Mouse (Mus musculus): ENCODE data around the gene Meis3. TPM values are rescaled to one million over a fixed set of nuclear protein-coding genes. Genes with fewer than 3 reads are reported as not detected.

Meis3 gene
- polyA plus RNA-seq, 1 experiment, result 21.6 TPM

GRCm38 (mm10) chr7:16208781-16209665 is 34.1 kb downstream of the Meis3 start:
- Histone ChIP-seq H3K4me3 (ENCODE audit: low read depth, low read length) (no peak overlapping the region), H3K36me3 (ENCODE audit: control insufficient read depth, insufficient read depth, low read length) (peaks cover 17% of the 10 kb centered on the region), H3K4me1 (ENCODE audit: control insufficient read depth, insufficient read depth, insufficient read length, low read length) (peaks cover 7% of the 10 kb centered on the region), H3K27me3 (ENCODE audit: control insufficient read depth, insufficient read depth, low read length) (no peaks in the 10 kb centered on the region), H3K27ac (ENCODE audit: insufficient read depth, low read depth, low read length) (no peak overlapping the region)
- TF ChIP-seq POLR2A (IDR thresholded peaks at IDR 0.05; ENCODE audit: low read depth, low read length), result no peak
- no peak for TF ChIP-seq CTCF (IDR thresholded peaks at IDR 0.05; ENCODE audit: extremely low read depth, insufficient read length, insufficient replicate concordance, low read depth, low read length)
- WGBS, result 74% methylated on average over 21 of the region's 21 CpGs

- TF ChIP-seq CTCF (IDR thresholded peaks at IDR 0.05; ENCODE audit: extremely low read depth, insufficient read length, insufficient replicate concordance, low read depth, low read length) (0 out of 2 replicates have a peak, but pooled peaks have one; percentile 14), POLR2A (IDR thresholded peaks at IDR 0.05; ENCODE audit: low read depth, low read length) (no peak)
- H3K27ac ChIP-seq (ENCODE audit: insufficient read depth, low read depth, low read length), result no peak overlapping the region
- WGBS, result 79% methylated on average over 12 of the region's 12 CpGs
- H3K36me3 ChIP-seq (ENCODE audit: control insufficient read depth, insufficient read depth, low read length), result peaks cover 26% of the 10 kb centered on the region
- H3K27me3 ChIP-seq (ENCODE audit: control insufficient read depth, insufficient read depth, low read length), result no peaks in the 10 kb centered on the region
- no peak overlapping the region for H3K4me3 ChIP-seq (ENCODE audit: low read depth, low read length)
- H3K4me1 ChIP-seq (ENCODE audit: control insufficient read depth, insufficient read depth, insufficient read length, low read length), result peaks cover 7% of the 10 kb centered on the region
Observed at GRCm38 (mm10) chr7:16210862-16211365, 36.0 kb downstream of the Meis3 start.

GRCm38 (mm10) chr7:16213196-16213595 is 38.3 kb downstream of the Meis3 start:
- Histone ChIP-seq H3K36me3 (ENCODE audit: control insufficient read depth, insufficient read depth, low read length) (peaks cover 36% of the 10 kb centered on the region), H3K27me3 (ENCODE audit: control insufficient read depth, insufficient read depth, low read length) (no peaks in the 10 kb centered on the region), H3K27ac (ENCODE audit: insufficient read depth, low read depth, low read length) (no peak overlapping the region), H3K4me1 (ENCODE audit: control insufficient read depth, insufficient read depth, insufficient read length, low read length) (peaks cover 3% of the 10 kb centered on the region), H3K4me3 (ENCODE audit: low read depth, low read length) (no peak overlapping the region)
- no peak for TF ChIP-seq POLR2A (IDR thresholded peaks at IDR 0.05; ENCODE audit: low read depth, low read length)
- no peak for TF ChIP-seq CTCF (IDR thresholded peaks at IDR 0.05; ENCODE audit: extremely low read depth, insufficient read length, insufficient replicate concordance, low read depth, low read length)
- WGBS, result 84% methylated on average over 6 of the region's 6 CpGs

- Histone ChIP-seq H3K36me3 (ENCODE audit: control insufficient read depth, insufficient read depth, low read length) (peaks cover 37% of the 10 kb centered on the region), H3K27me3 (ENCODE audit: control insufficient read depth, insufficient read depth, low read length) (no peaks in the 10 kb centered on the region), H3K4me1 (ENCODE audit: control insufficient read depth, insufficient read depth, insufficient read length, low read length) (no peaks in the 10 kb centered on the region; the same call in 1 of the 2 replicates), H3K27ac (ENCODE audit: insufficient read depth, low read depth, low read length) (no peak overlapping the region), H3K4me3 (ENCODE audit: low read depth, low read length) (no peak overlapping the region)
- 93% methylated on average over 9 of the region's 9 CpGs for WGBS
- TF ChIP-seq CTCF (IDR thresholded peaks at IDR 0.05; ENCODE audit: extremely low read depth, insufficient read length, insufficient replicate concordance, low read depth, low read length), result no peak
- no peak for TF ChIP-seq POLR2A (IDR thresholded peaks at IDR 0.05; ENCODE audit: low read depth, low read length)
Observed at GRCm38 (mm10) chr7:16213986-16214385, 39.1 kb downstream of the Meis3 start.

GRCm38 (mm10) chr7:16221582-16222272 is 46.8 kb downstream of the Meis3 start, which contains the start of gene Dhx34:
Gene Dhx34 (minus strand): TSS chr7:16222037.
- under 1% methylated on average over 34 of the region's 34 CpGs for WGBS
- H3K36me3 ChIP-seq (ENCODE audit: control insufficient read depth, insufficient read depth, low read length), result peaks cover 8% of the 10 kb centered on the region; the same call in 1 of the 2 replicates
- TF ChIP-seq POLR2A (IDR thresholded peaks at IDR 0.05; ENCODE audit: low read depth, low read length) (peak; percentile 85), CTCF (IDR thresholded peaks at IDR 0.05; ENCODE audit: extremely low read depth, insufficient read length, insufficient replicate concordance, low read depth, low read length) (peak; percentile 19; the same call in 1 of the 2 replicates)
- H3K27me3 ChIP-seq (ENCODE audit: control insufficient read depth, insufficient read depth, low read length), result no peaks in the 10 kb centered on the region
- H3K27ac ChIP-seq (ENCODE audit: insufficient read depth, low read depth, low read length), result peak within 1 kb of the TSS; percentile 65
- peak within 1 kb of the TSS; percentile 76 for H3K4me3 ChIP-seq (ENCODE audit: low read depth, low read length)
- no peaks in the 10 kb centered on the region for H3K4me1 ChIP-seq (ENCODE audit: control insufficient read depth, insufficient read depth, insufficient read length, low read length)

GRCm38 (mm10) chr7:16229869-16230268 is 55.0 kb downstream of the Meis3 start:
- H3K4me3 ChIP-seq (ENCODE audit: low read depth, low read length), result no peak overlapping the region
- H3K27me3 ChIP-seq (ENCODE audit: control insufficient read depth, insufficient read depth, low read length), result no peaks in the 10 kb centered on the region
- no peak for TF ChIP-seq POLR2A (IDR thresholded peaks at IDR 0.05; ENCODE audit: low read depth, low read length)
- peak overlapping the region; percentile 63 for H3K27ac ChIP-seq (ENCODE audit: insufficient read depth, low read depth, low read length)
- H3K36me3 ChIP-seq (ENCODE audit: control insufficient read depth, insufficient read depth, low read length), result no peaks in the 10 kb centered on the region
- no peaks in the 10 kb centered on the region for H3K4me1 ChIP-seq (ENCODE audit: control insufficient read depth, insufficient read depth, insufficient read length, low read length)
- 39% methylated on average over 5 of the region's 5 CpGs for WGBS

Other genes starting within 250 kb of the Meis3 start
- 56.8 and 120 TPM in 2 replicates for gene Nop53, start 229.0 kb upstream of the Meis3 start, polyA plus RNA-seq (2012; rRNA removed)
- 11.9 and 14.5 TPM in 2 replicates for gene Ehd2, start 207.5 kb upstream of the Meis3 start, polyA plus RNA-seq (2012; rRNA removed)
- 18.7 and 31.0 TPM in 2 replicates for gene Bicra, start 127.2 kb upstream of the Meis3 start, polyA plus RNA-seq (2012; rRNA removed)
- not detected in 2 replicates for gene Zfp541, start 113.3 kb upstream of the Meis3 start, polyA plus RNA-seq (2012; rRNA removed)
- gene Napa, start 76.6 kb upstream of the Meis3 start, polyA plus RNA-seq (2012; rRNA removed), result 82.7 and 139 TPM in 2 replicates
- gene Kptn, start 55.2 kb upstream of the Meis3 start, polyA plus RNA-seq (2012; rRNA removed), result 15.3 and 31.2 TPM in 2 replicates
- 1.5 and 1.9 TPM in 2 replicates for gene Slc8a2, start 45.3 kb upstream of the Meis3 start, polyA plus RNA-seq (2012; rRNA removed)
- 28.7 and 49.1 TPM in 2 replicates for gene Dhx34, start 46.9 kb downstream of the Meis3 start, polyA plus RNA-seq (2012; rRNA removed)
- gene C5ar2, start 69.1 kb downstream of the Meis3 start, polyA plus RNA-seq (2012; rRNA removed), result 0.32 and 0.34 TPM in 2 replicates
- gene C5ar1, start 84.5 kb downstream of the Meis3 start, polyA plus RNA-seq (2012; rRNA removed), result 5.4 and 5.7 TPM in 2 replicates
- 61.0 and 121 TPM in 2 replicates for gene Inafm1, start 98.5 kb downstream of the Meis3 start, polyA plus RNA-seq (2012; rRNA removed)
- 14.2 and 24.9 TPM in 2 replicates for gene Ccdc9, start 111.7 kb downstream of the Meis3 start, polyA plus RNA-seq (2012; rRNA removed)
- 8.3 and 50.9 TPM in 2 replicates for gene Bbc3, start 133.3 kb downstream of the Meis3 start, polyA plus RNA-seq (2012; rRNA removed)
- 9.8 and 15.0 TPM in 2 replicates for gene Sae1, start 212.7 kb downstream of the Meis3 start, polyA plus RNA-seq (2012; rRNA removed)
- 23.3 and 60.6 TPM in 2 replicates for gene Zc3h4, start 225.8 kb downstream of the Meis3 start, polyA plus RNA-seq (2012; rRNA removed)